Mouse (Mus musculus) T-helper 1 cell (primary cell): ENCODE measurements at regions not wholly inside any gene's neighbourhood (a gene's known extent, or its start where the extent isn't known, plus 50 kb on each side); places are given as distances from the start of the nearest gene placed in this dataset.
"Not testable (repeated sequence)": the region's sequence is repeated elsewhere in the genome, so short reads cannot be mapped to it uniquely, and the experiment has no call there.

Experiments
- in situ Hi-C: fragments of 300-600 bp; cut with MboI, MseI; formaldehyde crosslinking; loops from one replicate; pipeline ENCODE4 v1.15.1; 2025; ENCODE audit warnings: high pct_unique_total_duplicates

- in situ Hi-C loops, result no loop called here
Observed at GRCm38 (mm10) chr1:177501288-177501687, 59.1 kb downstream of the Zbtb18 start.

- in situ Hi-C loops, result no loop called here
Observed at GRCm38 (mm10) chr1:177503946-177504345, 61.8 kb downstream of the Zbtb18 start.

- in situ Hi-C loops, result no loop called here
Observed at GRCm38 (mm10) chr1:177504743-177505142, 62.6 kb downstream of the Zbtb18 start.

GRCm38 (mm10) chr1:177507398-177507797, 65.2 kb downstream of the Zbtb18 start:
- in situ Hi-C loops, result not testable (repeated sequence)

GRCm38 (mm10) chr1:177509786-177510185, 67.6 kb downstream of the Zbtb18 start:
- in situ Hi-C loops, result no loop called here

- in situ Hi-C loops, result no loop called here
Observed at GRCm38 (mm10) chr1:177512116-177512515, 70.0 kb downstream of the Zbtb18 start.

- in situ Hi-C loops, result no loop called here
Observed at GRCm38 (mm10) chr1:177517934-177518610, 75.9 kb downstream of the Zbtb18 start.

- in situ Hi-C loops, result no loop called here
Observed at GRCm38 (mm10) chr1:177518897-177519513, 76.9 kb downstream of the Zbtb18 start.

- in situ Hi-C loops, result no loop called here
Observed at GRCm38 (mm10) chr1:177521110-177521509, 79.0 kb downstream of the Zbtb18 start.

GRCm38 (mm10) chr1:177525141-177525540, 83.0 kb downstream of the Zbtb18 start:
- in situ Hi-C loops, result no loop called here

GRCm38 (mm10) chr1:177531791-177532190, 89.6 kb downstream of the Zbtb18 start:
- in situ Hi-C loops, result no loop called here

GRCm38 (mm10) chr1:177532656-177533055, 90.5 kb downstream of the Zbtb18 start:
- in situ Hi-C loops, result no loop called here

- in situ Hi-C loops, result no loop called here
Observed at GRCm38 (mm10) chr1:177533332-177533731, 91.2 kb downstream of the Zbtb18 start.

- in situ Hi-C loops, result no loop called here
Observed at GRCm38 (mm10) chr1:177545031-177545735, 103.0 kb downstream of the Zbtb18 start.

- in situ Hi-C loops, result no loop called here
Observed at GRCm38 (mm10) chr1:177547716-177548115, 105.6 kb downstream of the Zbtb18 start.

- in situ Hi-C loops, result loop anchor here (5.0 kb wide), 1 partner anchor 73 kb away; no protein-coding TSS in a partner anchor
Observed at GRCm38 (mm10) chr1:177555471-177556291, 113.5 kb downstream of the Zbtb18 start.

- in situ Hi-C loops, result loop anchor here (5.0 kb wide), 1 partner anchor 75 kb away; no protein-coding TSS in a partner anchor
Observed at GRCm38 (mm10) chr1:177557432-177557831, 115.3 kb downstream of the Zbtb18 start.

GRCm38 (mm10) chr1:177557856-177558255, 115.7 kb downstream of the Zbtb18 start:
- in situ Hi-C loops, result loop anchor here (5.0 kb wide), 1 partner anchor 76 kb away; no protein-coding TSS in a partner anchor

- in situ Hi-C loops, result no loop called here
Observed at GRCm38 (mm10) chr1:177561716-177562588, 119.8 kb downstream of the Zbtb18 start.

GRCm38 (mm10) chr1:177562589-177562912, 120.4 kb downstream of the Zbtb18 start:
- in situ Hi-C loops, result no loop called here

- in situ Hi-C loops, result no loop called here
Observed at GRCm38 (mm10) chr1:177565678-177566077, 123.5 kb downstream of the Zbtb18 start.
